Mouse (Mus musculus) cerebellum, postnatal 10 days (tissue): ENCODE measurements around the gene Lmo7.
A peak's percentile ranks its signal among the peaks of the same experiment; 100 is the strongest.

ENCODE experiments used
- DNase-seq, 2 experiments: peaks; one replicate each; pipeline ENCODE4 v3.0.0; 2021; ENCODE audit warnings: mixed read lengths in 2 of 2

The Lmo7 gene

GRCm38 (mm10) chr14:101951107-101951506 is 221.3 kb downstream of the Lmo7 start:
- no peak for DNase-seq

GRCm38 (mm10) chr14:101953793-101954468 is 224.2 kb downstream of the Lmo7 start:
- no peak for DNase-seq

GRCm38 (mm10) chr14:101964381-101964780 is 234.6 kb downstream of the Lmo7 start:
- DNase-seq: no peak

GRCm38 (mm10) chr14:101964956-101965355 is 235.2 kb downstream of the Lmo7 start:
- peak in 1 of 2 experiments; percentile 19 for DNase-seq

- DNase-seq: no peak
Observed at GRCm38 (mm10) chr14:101972764-101973163, 243.0 kb downstream of the Lmo7 start.

- no peak for DNase-seq
Observed at GRCm38 (mm10) chr14:101973171-101973570, 243.4 kb downstream of the Lmo7 start.

- peak; percentile 63 to 78 for DNase-seq
Observed at GRCm38 (mm10) chr14:101976021-101976685, 246.4 kb downstream of the Lmo7 start.
